Mouse (Mus musculus): ENCODE measurements around the gene Kcnj2.

- no peak for TF ChIP-seq POLR2A (IDR thresholded peaks at IDR 0.05; ENCODE audit: low read depth, low read length)
- TF ChIP-seq CTCF (conservative IDR thresholded peaks at IDR 0.05; ENCODE audit: insufficient read depth, insufficient read length, low read depth, low read length): no peak
Observed at GRCm38 (mm10) chr11:111056030-111056429, 9.9 kb upstream of the Kcnj2 start.

Measured in kidney, adult 2 months (tissue).